Mouse (Mus musculus) CD4-positive, CD25-positive, alpha-beta regulatory T cell, adult 9 weeks (primary cell): ENCODE data around the gene Cyp2c69. TPM values are rescaled to one million over a fixed set of nuclear protein-coding genes. Genes with fewer than 3 reads are reported as not detected.

ENCODE experiments used
- polyA plus RNA-seq: library from polyadenylated mRNA; unstranded; fragments of 100-300 nt; shearing (Covaris generic); gene quantifications from one replicate; pipeline ENCODE4 v1.2.1, GENCODE M21; 2017

Gene Cyp2c69
- polyA plus RNA-seq, result not detected

GRCm38 (mm10) chr19:39886699-39887098, at the start of gene Cyp2c69:
TSS of gene Cyp2c69 (minus strand) at chr19:39886799.

GRCm38 (mm10) chr19:39812714-39813113, 73.9 kb downstream of the Cyp2c69 start, which contains the start of gene Cyp2c40:
TSS of gene Cyp2c40 (minus strand) at chr19:39812814.

Other genes starting within 250 kb of the Cyp2c69 start
- not detected for gene Cyp2c67, start 237.7 kb downstream of the Cyp2c69 start, polyA plus RNA-seq
- gene Cyp2c68, start 145.7 kb downstream of the Cyp2c69 start, polyA plus RNA-seq, result not detected
- gene Cyp2c40, start 74.0 kb downstream of the Cyp2c69 start, polyA plus RNA-seq, result not detected
- gene Cyp2c37, start 105.6 kb upstream of the Cyp2c69 start, polyA plus RNA-seq, result not detected
- not detected for gene Cyp2c54, start 187.0 kb upstream of the Cyp2c69 start, polyA plus RNA-seq
- not detected for gene Cyp2c50, start 202.9 kb upstream of the Cyp2c69 start, polyA plus RNA-seq